Mouse (Mus musculus) right cerebral cortex, adult 2 months (tissue): ENCODE results near the gene Tspyl4.
"Not testable (repeated sequence)": the region's sequence is repeated elsewhere in the genome, so short reads cannot be mapped to it uniquely, and the experiment has no call there.

Source experiments
- DNase-seq, 2 experiments: peaks; one replicate each; pipeline ENCODE4 v3.0.0; 2021 to 2022; ENCODE audit warnings: low spot score in 2 of 2

Tspyl4 gene

GRCm38 (mm10) chr10:34297299-34297979 is at the start of gene Tspyl4:
Gene Tspyl4 (plus strand): TSS chr10:34297442.
- DNase-seq, result peak; percentile 95

- no peak for DNase-seq
Measured at GRCm38 (mm10) chr10:34247757-34248156, 49.5 kb upstream of the Tspyl4 start.

DNA sequence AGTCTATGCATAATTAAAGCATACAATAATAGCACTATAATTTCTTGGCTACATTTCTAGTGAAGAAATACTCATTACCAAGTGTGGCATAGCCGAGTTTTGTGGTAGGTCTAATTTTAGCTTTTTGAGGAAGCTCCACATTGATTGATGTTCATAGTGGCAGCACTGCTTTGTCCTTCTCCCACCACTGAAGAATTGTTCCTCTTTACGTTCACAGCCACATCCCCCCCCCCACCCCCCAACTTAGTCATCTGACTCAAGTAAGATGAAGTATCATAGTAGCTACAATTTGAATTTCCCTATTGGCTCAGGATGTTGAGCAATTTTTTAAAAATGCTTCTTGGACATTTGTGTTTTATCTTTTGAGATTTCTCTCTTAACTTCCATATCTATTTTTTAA is 47.6 kb upstream of the Tspyl4 start:
- no peak for DNase-seq

- DNase-seq, result not testable (repeated sequence)
Measured at GRCm38 (mm10) chr10:34252833-34253232, 44.4 kb upstream of the Tspyl4 start.

DNA sequence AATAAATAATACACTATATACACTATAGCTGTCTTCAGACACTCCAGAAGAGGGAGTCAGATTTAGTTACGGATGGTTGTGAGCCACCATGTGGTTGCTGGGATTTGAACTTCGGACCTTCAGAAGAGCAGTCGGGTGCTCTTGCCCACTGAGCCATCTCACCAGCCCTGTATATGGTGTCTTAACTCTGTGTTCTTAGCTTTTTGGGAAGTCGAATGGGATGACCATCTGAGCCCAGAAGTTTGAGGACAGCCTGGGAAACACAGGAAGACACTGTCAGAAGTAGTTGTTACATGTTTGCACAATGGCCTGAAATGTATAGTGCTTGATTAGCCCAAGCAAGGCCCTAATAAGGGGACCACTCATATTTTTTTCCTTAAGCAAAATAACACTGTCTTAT is 32.1 kb upstream of the Tspyl4 start:
- DNase-seq, result no peak

DNA sequence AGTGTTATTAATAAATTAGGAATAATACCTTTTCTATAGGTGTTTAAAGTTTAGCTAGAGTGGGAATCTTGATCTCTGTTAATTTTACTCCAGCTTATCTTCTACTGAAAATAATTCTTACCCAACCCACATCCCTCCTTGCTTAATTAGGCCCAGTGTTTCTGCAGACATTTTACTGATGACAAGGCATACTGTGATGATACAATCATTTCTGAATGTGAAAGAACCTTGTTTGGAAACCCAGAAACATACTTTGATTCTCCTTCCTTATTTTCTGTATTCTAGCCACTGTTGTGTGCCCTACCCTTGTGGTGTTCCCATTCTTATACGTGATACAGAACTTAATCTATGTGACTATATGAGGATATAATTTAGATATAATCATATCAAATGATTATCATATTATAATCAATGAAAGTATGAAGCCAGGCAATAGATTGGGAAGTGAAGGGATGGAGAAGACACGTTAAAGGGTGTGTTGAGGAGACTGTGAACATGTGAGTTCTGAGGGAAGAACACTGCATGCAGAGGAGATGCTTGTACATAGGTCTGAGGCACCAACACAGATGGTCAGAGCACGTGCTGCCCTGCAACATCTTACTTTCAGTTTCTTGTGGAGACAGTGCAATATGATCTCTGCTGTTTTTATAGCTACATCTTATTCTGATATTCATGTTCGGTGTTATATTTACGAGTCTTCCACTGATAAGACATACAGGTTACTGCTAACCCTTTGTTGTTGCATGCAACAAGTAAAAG is 29.8 kb upstream of the Tspyl4 start:
- no peak for DNase-seq

GRCm38 (mm10) chr10:34271681-34272080 is 25.6 kb upstream of the Tspyl4 start:
- DNase-seq, result peak; percentile 19 to 26

DNA sequence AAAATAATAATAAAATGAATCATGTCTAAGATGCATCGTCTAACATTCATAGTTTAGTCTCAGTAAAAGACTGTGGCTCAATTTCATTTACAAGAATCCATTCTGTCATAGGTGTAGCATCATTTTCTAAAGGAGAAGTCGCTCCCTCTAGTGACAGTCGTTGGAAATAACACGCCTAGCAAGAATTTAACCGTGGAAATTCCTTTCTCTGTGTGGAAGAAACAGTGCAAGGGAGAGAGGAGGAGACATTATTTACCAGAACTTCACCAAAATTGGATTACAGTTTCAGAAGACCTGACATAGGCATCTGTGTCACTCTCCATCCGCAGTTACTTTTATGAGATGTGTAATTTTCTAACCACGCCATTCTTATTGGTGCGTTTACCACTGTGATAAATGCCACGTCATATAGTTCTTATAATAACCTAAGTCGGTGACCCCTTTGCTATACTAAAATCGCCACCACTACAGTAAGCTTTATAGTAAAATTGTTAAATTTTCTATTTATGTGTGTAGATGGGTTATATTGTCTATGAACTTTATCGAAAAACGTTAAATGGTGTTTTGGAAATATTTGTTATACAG is 16.6 kb upstream of the Tspyl4 start:
- peak; percentile 72 to 76 for DNase-seq

GRCm38 (mm10) chr10:34281211-34281961 is 15.9 kb upstream of the Tspyl4 start:
- DNase-seq, result peak in 1 of 2 experiments; percentile 35

DNA sequence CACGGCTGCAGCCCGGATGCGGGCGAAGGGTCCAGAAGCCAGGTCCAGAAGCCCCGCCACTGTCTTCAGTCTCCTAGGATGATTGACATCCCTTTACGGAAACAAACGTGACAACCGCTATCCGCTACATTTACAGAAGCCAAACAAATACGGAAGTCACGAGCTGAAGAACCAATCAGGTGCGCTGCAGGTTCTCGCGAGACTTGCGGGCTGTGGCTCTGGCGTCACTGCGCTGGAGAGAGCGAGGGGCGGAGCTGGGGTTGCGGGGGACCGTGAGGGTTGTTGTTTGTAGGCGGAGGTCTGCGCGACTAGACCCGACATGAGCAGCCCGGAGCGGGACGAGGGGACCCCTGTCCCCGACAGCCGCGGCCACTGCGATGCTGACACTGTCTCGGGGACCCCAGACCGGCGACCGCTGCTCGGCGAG is 15.3 kb upstream of the Tspyl4 start, which contains the start of gene Tspyl1:
TSS of gene Tspyl1 (plus strand) at position 229 of the 427 bp plus-strand sequence.
- peak; percentile 99 for DNase-seq

- DNase-seq, result peak in 1 of 2 experiments; percentile 51
Measured at GRCm38 (mm10) chr10:34282420-34283238, 14.6 kb upstream of the Tspyl4 start.

DNA sequence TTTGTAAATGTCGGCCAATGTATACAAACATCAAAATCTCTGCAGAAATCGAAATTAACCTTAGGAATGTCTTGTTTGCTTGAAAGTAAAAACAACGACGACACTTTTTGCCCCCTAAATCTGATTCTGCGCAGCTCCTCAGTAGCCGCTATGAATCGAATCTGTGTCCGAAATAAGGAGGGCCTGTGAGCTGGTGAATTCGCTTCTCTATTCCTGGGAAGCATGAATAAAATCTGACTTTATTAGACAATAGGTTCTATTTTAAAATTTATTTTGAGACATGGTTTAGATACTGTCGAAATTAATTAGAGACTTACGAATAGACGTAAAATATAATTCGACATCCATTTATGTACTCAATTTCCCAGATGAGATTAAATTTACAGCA is 337 bp upstream of the Tspyl4 start:
- DNase-seq, result no peak

GRCm38 (mm10) chr10:34297980-34298753 is 925 bp downstream of the Tspyl4 start:
- peak in 1 of 2 experiments; percentile 52 for DNase-seq

DNA sequence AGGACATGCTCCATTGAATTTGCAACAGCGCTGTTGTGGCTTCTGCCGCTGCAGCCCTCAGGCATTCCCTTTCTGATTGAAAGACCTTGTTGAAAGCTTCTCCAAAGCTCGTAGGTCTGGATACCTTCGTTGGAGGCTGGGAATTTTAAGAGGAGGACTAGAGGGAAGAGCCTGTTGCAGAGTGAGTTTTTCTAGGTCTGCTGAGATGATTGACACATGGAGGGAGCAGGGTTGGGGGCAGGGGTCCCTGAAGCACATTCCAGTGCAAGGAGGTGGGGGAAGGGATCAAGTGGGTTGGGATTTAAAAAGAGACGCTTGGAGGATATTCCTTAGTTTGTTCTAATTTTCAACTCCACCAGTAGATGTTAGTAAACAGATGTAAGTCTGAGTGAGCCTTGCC is 3.1 kb downstream of the Tspyl4 start:
- no peak for DNase-seq

- DNase-seq, result no peak
Measured at GRCm38 (mm10) chr10:34307070-34307469, 9.8 kb downstream of the Tspyl4 start.

DNA sequence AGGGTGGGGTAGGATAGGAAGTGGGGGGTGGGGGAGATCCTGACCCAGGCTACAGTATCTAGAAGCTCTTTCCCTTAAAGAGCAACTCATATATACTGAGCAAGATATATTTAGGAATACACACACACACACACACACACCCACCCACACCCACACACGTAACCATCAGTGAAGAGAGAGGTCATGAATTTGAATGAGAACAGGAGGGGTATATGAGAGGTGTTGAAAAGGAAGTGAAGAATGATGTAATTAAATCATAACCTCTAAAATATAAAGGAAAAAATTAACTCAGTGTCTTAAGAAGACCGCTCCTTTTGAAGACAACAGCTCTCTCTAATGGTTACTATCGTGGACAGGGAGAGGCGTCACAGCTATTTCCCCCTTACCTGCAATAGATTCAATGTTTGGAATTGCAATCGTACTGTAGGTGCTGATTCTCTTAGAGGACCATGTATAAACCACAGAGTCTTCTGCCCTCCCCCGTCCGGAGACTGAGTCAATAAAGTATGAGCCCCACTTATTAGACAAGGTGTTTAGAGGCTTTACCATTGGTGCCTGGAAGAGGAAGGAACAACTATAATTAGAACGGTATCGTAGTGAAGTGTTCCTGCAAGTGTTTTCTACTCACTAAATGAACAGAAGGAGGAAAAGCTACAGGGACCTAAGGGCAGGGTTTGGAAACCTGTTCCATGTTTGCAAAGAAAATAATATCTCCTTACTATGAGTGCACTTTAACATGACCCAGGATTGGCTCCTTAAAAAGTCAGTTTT is 12.9 kb downstream of the Tspyl4 start:
- no peak for DNase-seq

DNA sequence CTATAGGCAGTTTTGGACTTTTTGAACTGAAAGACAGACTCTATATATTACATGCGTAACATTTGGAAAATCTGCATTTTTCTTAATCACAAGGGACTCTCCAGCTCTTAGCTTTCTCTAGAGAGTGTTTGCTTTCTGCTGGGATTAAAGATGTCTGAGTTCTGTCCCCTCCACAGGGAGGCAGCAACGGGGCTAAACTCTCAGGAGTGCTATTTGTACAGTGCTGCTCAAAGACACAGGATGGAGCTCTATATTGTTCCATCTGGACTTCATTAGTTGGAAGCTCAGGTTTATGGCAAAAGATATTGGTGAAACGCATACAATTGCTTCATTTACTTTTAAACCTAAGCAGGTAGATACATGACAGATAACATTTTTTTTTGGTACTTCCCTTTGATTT is 15.3 kb downstream of the Tspyl4 start:
- DNase-seq, result no peak

DNA sequence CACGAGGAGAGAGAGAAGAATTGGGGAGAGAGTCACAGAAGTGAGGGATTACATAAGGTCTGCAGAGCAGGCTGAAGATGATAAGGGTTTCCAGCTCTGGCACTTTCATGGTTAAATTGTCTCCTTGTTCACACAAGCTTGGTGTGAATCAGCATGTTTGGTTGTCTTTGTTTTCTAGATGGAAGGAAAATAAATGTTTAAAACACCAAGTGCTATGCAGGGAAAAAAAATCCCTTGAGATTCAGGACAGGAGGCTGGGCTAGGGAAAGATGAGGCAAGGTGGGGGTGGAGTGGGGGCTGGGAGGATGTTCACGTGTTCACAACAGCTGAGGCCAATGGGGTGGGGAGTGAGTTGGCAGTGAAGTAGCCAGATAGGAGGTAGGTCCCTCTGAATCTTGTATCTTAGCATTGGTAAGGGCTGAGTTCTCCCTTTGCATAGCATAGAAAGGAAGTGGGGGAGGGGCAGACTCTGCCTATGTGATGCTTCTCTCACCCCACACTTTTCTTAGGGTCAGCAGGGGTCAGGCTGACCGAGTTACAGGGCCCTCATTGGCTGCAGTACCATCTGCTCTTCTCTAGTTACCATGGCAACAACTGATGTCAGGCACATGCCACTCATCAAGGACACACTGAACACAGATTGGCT is 19.5 kb downstream of the Tspyl4 start:
- DNase-seq, result peak; percentile 71 to 72

- DNase-seq, result no peak
Measured at GRCm38 (mm10) chr10:34317217-34317606, 20.0 kb downstream of the Tspyl4 start.
